Mouse (Mus musculus): ENCODE data around the gene Tk1. TPM values are rescaled to one million over a fixed set of nuclear protein-coding genes. Genes with fewer than 3 reads are reported as not detected.
A peak's percentile ranks its signal among the peaks of the same experiment; 100 is the strongest.

The Tk1 gene
- polyA plus RNA-seq (2015; fragmentation: Nextera tagmentation; extraction: Ambion mirVana) = 143 and 150 TPM in 2 replicates

DNA sequence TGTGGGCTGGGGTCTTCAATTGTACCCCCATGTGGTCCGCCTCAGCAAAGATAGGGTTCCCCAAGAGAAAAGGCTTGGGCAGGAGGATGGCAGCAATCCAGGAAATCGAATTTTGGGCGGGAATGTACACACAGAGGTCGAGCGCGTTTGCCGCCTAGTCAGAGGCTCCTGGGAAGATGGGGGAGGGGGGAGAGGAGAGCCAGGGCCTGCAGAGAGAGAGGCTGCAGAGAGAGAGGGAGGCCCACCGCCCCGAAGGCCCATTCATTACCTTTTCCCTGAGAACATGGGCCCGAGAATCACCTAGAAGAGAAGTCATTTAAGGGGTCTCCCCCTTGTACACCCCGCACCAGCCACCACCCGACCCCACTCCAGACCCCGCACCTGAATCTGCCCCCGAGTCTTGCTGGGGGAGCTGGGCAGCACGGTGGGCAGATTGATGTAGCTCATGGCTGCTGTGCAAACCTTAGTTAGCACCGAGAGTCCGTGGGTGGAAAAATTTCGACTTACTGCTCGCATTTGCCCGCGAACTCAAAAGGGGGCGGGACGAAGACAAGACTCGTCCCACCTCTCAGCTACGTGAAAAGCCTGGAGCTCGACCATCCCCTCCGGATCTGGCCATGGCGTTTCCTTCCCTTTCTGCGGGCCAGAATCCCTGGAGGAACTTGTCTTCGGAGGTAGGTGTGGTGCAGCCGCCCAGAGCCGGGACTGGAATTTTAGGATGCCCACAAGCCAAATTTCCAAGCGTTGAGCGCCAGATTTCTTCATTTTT is at the start of gene Tk1, which contains the start of gene Afmid:
Gene Tk1 (minus strand): TSS at position 760 of the 769 bp plus-strand sequence.
Gene Afmid (plus strand): TSS at position 592 of the 769 bp plus-strand sequence.
- WGBS = under 1% methylated on average over 34 of the region's 34 CpGs
- Histone ChIP-seq H3K4me1 (peaks cover 68% of the 10 kb centered on the region), H3K9ac (peak within 1 kb of the TSS; percentile 81), H3K4me3 (peak within 1 kb of the TSS; percentile 62), H3K4me2 (peak within 1 kb of the TSS; percentile 86), H3K27ac (peak within 1 kb of the TSS; percentile 95), H3K36me3 (peaks cover 30% of the 10 kb centered on the region), H3K9me3 (no peaks in the 10 kb centered on the region), H3K27me3 (no peaks in the 10 kb centered on the region)
- ATAC-seq (ENCODE audit: insufficient number of reproducible peaks, insufficient read depth, low FRiP score, low TSS enrichment, low read depth) = peak; percentile 68

DNA sequence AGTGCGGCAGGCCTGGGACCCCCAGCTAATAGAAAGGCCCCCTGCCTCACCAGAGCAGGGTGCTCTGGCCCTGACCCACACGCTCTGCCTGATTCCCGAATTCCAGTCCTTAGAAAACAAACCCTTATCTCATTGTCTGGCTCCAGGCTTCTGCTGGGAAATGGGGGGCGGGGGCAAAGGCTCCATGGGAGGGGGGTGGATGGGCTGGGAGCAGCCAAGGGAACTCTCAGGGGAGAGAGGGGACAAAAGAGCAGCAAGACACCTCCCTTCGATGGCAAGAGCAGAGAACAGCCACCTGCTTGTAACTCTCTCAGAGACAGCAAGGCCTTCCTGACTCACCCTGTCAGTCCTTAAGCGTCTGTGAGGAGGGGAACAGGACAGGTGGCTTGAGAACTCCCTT is 49.8 kb upstream of the Tk1 start:
- Histone ChIP-seq H3K4me1 (peaks cover 33% of the 10 kb centered on the region), H3K27ac (no peak overlapping the region), H3K9me3 (no peaks in the 10 kb centered on the region), H3K36me3 (no peaks in the 10 kb centered on the region), H3K9ac (0 out of 2 replicates have a peak overlapping the region, but pooled peaks have one; percentile 12), H3K4me2 (no peak overlapping the region), H3K27me3 (peaks cover 4% of the 10 kb centered on the region; the same call in 1 of the 2 replicates), H3K4me3 (no peak overlapping the region)
- 25% methylated on average over 6 of the region's 6 CpGs for WGBS
- no peak for ATAC-seq (ENCODE audit: insufficient number of reproducible peaks, insufficient read depth, low FRiP score, low TSS enrichment, low read depth)

DNA sequence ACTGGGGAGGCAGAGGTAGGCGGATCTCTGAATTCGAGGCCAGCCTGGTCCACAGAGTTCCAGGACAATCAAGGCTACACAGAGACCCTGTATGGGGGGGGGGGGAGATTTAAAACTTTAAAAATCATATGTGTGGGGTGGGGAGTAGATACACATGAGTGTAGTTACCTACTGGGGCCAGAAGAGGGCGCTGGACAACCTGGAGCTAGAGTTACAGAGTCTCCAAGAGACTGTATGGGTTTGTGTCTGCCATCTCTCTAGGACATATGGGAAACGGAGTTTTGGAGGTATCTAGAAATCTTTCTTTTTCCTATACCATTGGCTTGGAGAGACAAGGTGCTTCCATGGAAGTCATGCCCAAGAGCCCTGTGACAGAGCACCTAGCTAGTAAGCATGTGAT is 48.5 kb upstream of the Tk1 start:
- ATAC-seq (ENCODE audit: insufficient number of reproducible peaks, insufficient read depth, low FRiP score, low TSS enrichment, low read depth) = no peak
- Histone ChIP-seq H3K9me3 (no peaks in the 10 kb centered on the region), H3K4me3 (no peak overlapping the region), H3K27ac (no peak overlapping the region), H3K4me1 (peaks cover 34% of the 10 kb centered on the region), H3K27me3 (no peaks in the 10 kb centered on the region; the same call in 1 of the 2 replicates), H3K36me3 (no peaks in the 10 kb centered on the region), H3K9ac (no peak overlapping the region), H3K4me2 (no peak overlapping the region)
- 50% methylated on average over 4 of the region's 4 CpGs for WGBS

DNA sequence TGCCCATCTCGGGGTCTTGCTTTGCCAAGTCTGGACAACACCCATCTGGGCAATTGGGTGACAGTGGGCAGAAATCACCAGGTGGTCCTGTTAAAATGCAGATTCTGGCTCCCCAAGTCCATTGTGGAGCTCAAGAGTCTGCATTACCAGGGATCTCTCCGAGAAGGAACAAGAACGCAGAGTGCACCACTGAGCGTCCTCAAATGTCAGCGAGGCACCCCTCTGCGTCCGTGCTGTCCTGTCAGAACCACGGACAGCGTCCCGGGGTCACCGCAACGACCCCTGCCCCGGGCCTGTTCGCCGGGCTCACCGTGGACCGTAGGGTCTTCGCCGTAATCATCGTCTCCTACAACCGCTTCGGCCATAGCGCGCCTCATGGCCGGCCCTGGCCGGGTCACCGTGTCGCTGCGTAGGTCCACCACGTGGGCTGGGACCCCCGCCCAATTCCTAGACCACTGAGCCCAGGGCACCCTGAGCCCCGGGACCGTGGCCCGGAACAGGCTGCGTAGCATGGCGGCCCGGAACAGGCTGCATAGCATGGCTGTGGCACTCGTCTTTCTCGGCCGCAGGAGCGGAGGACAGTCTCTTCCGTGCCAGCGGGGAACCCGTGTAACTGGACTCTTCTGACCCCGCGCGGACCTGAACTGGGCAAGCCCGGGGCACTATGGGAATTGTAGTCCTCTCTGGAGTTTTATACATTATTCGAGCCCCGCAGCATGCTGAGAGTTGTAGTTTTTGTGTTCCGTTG is 47.1 kb upstream of the Tk1 start, which contains the start of gene Tha1:
Gene Tha1 (minus strand): TSS at position 621 of the 748 bp plus-strand sequence.
- peak within 1 kb of the TSS; percentile 75 for H3K9ac ChIP-seq
- H3K27ac ChIP-seq = peak within 1 kb of the TSS; percentile 1; the same call in 1 of the 2 replicates
- H3K4me3 ChIP-seq = peak within 1 kb of the TSS; percentile 61
- H3K27me3 ChIP-seq = no peaks in the 10 kb centered on the region; the same call in 1 of the 2 replicates
- no peaks in the 10 kb centered on the region for H3K36me3 ChIP-seq
- H3K4me1 ChIP-seq = peaks cover 20% of the 10 kb centered on the region
- peak within 1 kb of the TSS; percentile 92 for H3K4me2 ChIP-seq
- peak; percentile 41; the same call in 1 of the 2 replicates for ATAC-seq (ENCODE audit: insufficient number of reproducible peaks, insufficient read depth, low FRiP score, low TSS enrichment, low read depth)
- WGBS = 1% methylated on average over 51 of the region's 51 CpGs
- H3K9me3 ChIP-seq = no peaks in the 10 kb centered on the region

DNA sequence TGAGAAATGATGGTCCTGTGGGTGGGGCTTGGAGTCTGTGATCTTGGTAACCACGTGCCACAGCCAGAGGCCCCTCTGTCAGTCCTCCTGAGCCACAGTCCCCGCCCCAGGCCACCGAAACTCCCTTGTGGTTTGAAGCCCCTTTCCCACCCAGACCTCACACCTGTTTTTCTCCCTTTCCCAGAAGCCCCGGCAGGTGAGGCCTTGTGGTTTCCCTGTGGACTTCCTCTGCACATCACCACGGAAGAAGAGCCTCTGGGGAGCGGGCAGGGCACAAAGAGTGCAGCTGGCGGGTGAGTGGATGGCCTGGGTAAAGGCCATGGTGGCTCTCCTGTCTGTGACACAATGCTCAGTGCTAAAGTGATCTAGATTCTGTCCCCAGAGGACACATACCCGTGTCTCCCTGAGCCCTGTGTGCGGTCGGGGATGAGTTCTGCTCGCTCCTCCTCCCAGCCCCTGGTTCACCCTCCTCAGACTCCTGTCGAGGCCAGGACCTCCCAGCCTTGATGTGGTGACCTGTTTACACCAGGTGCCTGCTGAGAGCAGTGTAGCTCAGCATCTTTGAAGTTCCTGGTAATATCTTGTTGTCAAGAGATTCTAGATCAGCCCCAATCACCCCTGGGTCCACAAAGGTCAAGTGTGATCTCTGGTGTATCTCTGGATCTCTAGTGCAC is 46.2 kb upstream of the Tk1 start:
- H3K4me1 ChIP-seq = peaks cover 19% of the 10 kb centered on the region
- no peak overlapping the region for H3K4me3 ChIP-seq
- H3K27ac ChIP-seq = no peak overlapping the region
- no peak overlapping the region for H3K9ac ChIP-seq
- no peaks in the 10 kb centered on the region; the same call in 1 of the 2 replicates for H3K27me3 ChIP-seq
- ATAC-seq (ENCODE audit: insufficient number of reproducible peaks, insufficient read depth, low FRiP score, low TSS enrichment, low read depth) = no peak
- WGBS = 57% methylated on average over 12 of the region's 12 CpGs
- H3K4me2 ChIP-seq = peak overlapping the region; percentile 92; the same call in 1 of the 2 replicates
- no peaks in the 10 kb centered on the region for H3K36me3 ChIP-seq
- no peaks in the 10 kb centered on the region for H3K9me3 ChIP-seq

DNA sequence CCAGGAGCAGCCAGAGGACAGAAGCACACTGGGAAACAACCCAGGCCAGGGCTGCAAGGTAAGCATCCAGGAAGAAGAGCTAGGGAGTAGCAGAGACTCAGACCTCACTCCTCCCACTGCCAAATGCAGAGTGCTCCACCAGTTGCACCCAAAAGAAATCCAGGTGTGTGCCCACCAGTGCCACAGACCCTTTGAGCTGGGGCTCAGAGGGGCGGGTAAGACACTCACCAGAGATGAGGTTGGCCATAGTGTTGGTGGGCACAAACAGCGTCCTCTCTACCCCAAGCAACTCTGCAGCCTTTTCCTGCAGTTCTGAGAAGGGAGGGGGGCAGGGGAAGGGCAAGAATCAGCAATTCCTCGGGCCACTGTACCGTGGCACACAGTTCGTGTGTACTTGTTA is 45.5 kb upstream of the Tk1 start:
- Histone ChIP-seq H3K4me3 (no peak overlapping the region), H3K4me2 (no peak overlapping the region), H3K9me3 (no peaks in the 10 kb centered on the region), H3K9ac (no peak overlapping the region), H3K36me3 (no peaks in the 10 kb centered on the region), H3K27me3 (no peaks in the 10 kb centered on the region; the same call in 1 of the 2 replicates), H3K4me1 (peaks cover 20% of the 10 kb centered on the region), H3K27ac (no peak overlapping the region)
- 64% methylated on average over 5 of the region's 5 CpGs for WGBS
- ATAC-seq (ENCODE audit: insufficient number of reproducible peaks, insufficient read depth, low FRiP score, low TSS enrichment, low read depth) = no peak

DNA sequence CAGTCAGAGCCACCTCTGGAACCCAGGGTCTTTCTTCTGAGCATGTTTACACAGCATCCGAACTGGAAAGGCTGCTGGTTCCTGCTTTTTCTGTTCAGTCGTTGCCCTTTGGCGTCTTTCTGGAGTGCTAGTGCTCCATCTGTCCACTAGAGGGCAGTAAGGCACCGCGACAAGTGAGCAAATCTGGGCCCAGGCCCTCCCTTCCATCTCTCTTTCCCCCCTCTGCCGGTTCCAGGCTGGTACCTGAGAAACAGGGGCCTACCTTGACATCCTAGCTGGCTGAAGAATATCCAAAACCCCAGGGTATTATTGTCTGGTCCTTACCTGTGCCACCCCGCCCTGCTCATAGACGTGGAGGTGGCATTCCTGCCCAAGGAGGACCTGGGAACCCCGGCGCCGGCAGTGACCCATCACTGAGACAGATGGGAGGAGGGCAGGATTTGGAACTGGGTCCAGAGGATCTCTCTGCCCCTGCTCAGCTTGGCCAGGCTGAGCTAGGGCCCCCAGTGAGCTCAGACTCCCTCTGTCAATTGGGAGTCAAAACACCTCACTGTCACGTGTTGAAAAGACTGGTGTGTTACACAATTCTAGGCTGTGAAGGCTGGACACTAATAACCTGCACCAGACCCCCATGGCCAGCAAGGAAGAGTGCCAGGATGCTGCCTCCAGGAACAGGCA is 44.9 kb upstream of the Tk1 start:
- H3K9ac ChIP-seq = 0 out of 2 replicates have a peak overlapping the region, but pooled peaks have one; percentile 40

DNA sequence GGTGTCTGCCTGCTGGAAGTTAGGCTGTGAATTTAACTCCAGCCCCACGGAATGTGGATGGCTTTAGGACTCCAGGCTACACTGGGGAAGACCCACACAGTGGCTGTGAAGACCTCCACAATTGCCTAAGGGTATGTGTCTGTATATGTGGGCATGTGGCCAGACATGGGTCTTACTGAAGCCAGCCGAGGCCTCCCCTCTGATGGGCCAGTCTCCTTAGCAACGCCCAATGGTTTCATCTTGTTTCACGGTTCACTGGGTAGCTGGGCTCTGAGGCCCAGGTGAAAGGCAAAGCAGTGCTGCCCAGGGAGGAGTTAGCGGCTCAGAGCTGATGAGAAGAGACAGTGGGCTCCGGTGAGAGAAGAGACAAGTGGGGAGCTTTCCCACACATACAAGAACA is 40.1 kb upstream of the Tk1 start:
- H3K36me3 ChIP-seq = no peaks in the 10 kb centered on the region
- H3K9me3 ChIP-seq = no peaks in the 10 kb centered on the region
- H3K4me3 ChIP-seq = no peak overlapping the region
- ATAC-seq (ENCODE audit: insufficient number of reproducible peaks, insufficient read depth, low FRiP score, low TSS enrichment, low read depth) = no peak
- H3K4me2 ChIP-seq = no peak overlapping the region
- peak overlapping the region; percentile 36; the same call in 1 of the 2 replicates for H3K9ac ChIP-seq
- peaks cover 17% of the 10 kb centered on the region for H3K4me1 ChIP-seq
- peaks cover 31% of the 10 kb centered on the region for H3K27me3 ChIP-seq
- WGBS = 18% methylated on average over 6 of the region's 6 CpGs
- H3K27ac ChIP-seq = no peak overlapping the region; the same call in 1 of the 2 replicates

More for the DNA sequence above, 44.9 kb upstream of the Tk1 start:
- no peak for ATAC-seq (ENCODE audit: insufficient number of reproducible peaks, insufficient read depth, low FRiP score, low TSS enrichment, low read depth)
- Histone ChIP-seq H3K36me3 (no peaks in the 10 kb centered on the region), H3K4me1 (peaks cover 26% of the 10 kb centered on the region), H3K4me2 (peak overlapping the region; percentile 27), H3K27me3 (no peaks in the 10 kb centered on the region; the same call in 1 of the 2 replicates), H3K27ac (no peak overlapping the region), H3K9me3 (no peaks in the 10 kb centered on the region), H3K4me3 (no peak overlapping the region)
- 33% methylated on average over 12 of the region's 12 CpGs for WGBS

DNA sequence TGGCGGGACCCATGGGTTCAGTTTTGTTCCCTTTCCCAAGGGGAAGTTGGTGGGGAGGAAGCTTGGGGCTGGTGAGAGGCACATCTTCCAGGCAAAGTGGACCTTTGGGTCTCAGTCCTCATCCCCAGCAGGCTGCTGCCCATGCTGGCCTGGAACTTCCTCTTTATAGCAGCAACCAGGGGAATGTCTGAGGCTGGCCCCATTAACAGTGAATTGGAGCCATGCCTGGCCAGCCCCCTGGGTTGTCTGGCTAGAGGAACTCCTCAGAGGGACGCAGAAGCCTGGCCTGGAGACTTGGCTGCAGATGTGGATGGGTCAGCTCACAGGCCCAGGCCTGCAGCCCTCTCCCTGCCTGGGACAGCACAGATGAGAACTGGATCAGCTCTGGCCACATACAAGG is 38.9 kb upstream of the Tk1 start:
- no peak for ATAC-seq (ENCODE audit: insufficient number of reproducible peaks, insufficient read depth, low FRiP score, low TSS enrichment, low read depth)
- Histone ChIP-seq H3K36me3 (no peaks in the 10 kb centered on the region), H3K4me3 (no peak overlapping the region), H3K9ac (0 out of 2 replicates have a peak overlapping the region, but pooled peaks have one; percentile 27), H3K4me2 (no peak overlapping the region), H3K4me1 (peaks cover 22% of the 10 kb centered on the region), H3K27me3 (peaks cover 43% of the 10 kb centered on the region), H3K27ac (no peak overlapping the region), H3K9me3 (no peaks in the 10 kb centered on the region)
- WGBS = 69% methylated on average over 2 of the region's 2 CpGs

DNA sequence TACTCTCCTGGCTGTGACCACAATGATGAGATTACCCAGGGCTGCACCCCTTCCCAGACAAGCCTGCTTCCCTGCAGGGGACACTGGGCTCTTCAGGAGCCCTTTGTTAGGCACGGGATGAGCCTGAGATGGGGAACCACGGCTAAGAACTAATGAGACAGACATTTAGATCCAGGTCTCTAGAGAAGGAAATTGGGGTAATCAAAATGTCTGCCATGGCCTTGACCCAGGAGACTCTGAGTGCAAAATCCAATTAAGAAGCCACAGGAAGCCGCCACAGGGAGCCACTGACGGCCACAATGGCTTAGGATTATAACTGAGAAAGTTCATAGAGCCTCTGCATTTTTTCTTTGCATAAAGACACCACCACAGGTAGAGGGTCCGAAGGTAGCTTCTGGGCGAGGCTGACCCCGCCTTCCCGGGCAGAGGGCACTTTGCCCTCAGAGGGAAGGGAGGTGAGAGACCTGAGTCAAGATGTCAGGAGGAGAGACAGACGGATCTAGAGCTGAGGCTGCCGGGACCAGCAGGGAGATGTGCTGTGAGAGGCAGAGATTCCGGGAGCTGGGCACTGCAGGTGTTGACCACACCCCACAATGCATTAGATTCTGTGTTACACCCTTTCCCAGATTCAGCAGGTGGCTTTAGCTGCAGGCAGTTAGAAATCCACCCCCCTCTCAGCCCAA is 37.4 kb upstream of the Tk1 start:
- Histone ChIP-seq H3K4me1 (peaks cover 37% of the 10 kb centered on the region), H3K9me3 (no peaks in the 10 kb centered on the region)

More for the DNA sequence above, 37.4 kb upstream of the Tk1 start:
- Histone ChIP-seq H3K4me2 (no peak overlapping the region), H3K27ac (no peak overlapping the region), H3K9ac (0 out of 2 replicates have a peak overlapping the region, but pooled peaks have one; percentile 27), H3K27me3 (peaks cover 57% of the 10 kb centered on the region), H3K36me3 (no peaks in the 10 kb centered on the region), H3K4me3 (no peak overlapping the region)
- 28% methylated on average over 11 of the region's 11 CpGs for WGBS
- ATAC-seq (ENCODE audit: insufficient number of reproducible peaks, insufficient read depth, low FRiP score, low TSS enrichment, low read depth) = no peak

Measured in embryonic facial prominence, embryonic 13.5 days (tissue).